Mouse (Mus musculus) midbrain, postnatal 0 days (tissue): ENCODE measurements around the gene Cyba. TPM values are rescaled to one million over a fixed set of nuclear protein-coding genes. Genes with fewer than 3 reads are reported as not detected.
A peak's percentile ranks its signal among the peaks of the same experiment; 100 is the strongest.

Experiments
- ATAC-seq: fragments of 200-750 bp; cut with Nextera tagmentation; 2 replicates; pipeline ENCODE4 v1.8.0; 2017; ENCODE audit warnings: moderate number of reproducible peaks, mild to moderate bottlenecking, moderate TSS enrichment, moderate library complexity; ENCODE audit not compliant: low FRiP score
- DNase-seq: peaks from one replicate; pipeline ENCODE4 v3.0.0-alpha.2; 2015; ENCODE audit warnings: low spot score
- H3K27ac ChIP-seq: fragments of 300-500 bp; sonication (generic); 2 replicates; pipeline ENCODE4 v1.5.1; 2014; ENCODE audit warnings: low read depth, mild to moderate bottlenecking, low read length, mixed read lengths
- H3K27me3 ChIP-seq: fragments of 300-500 bp; sonication (generic); 2 replicates; pipeline ENCODE4 v1.6.1; 2014; ENCODE audit warnings: low read length, control low read depth, mixed read lengths; ENCODE audit not compliant: insufficient read depth
- H3K36me3 ChIP-seq: fragments of 300-500 bp; sonication (generic); 2 replicates; pipeline ENCODE4 v1.6.1; 2014; ENCODE audit warnings: low read length, control low read depth, mixed read lengths; ENCODE audit not compliant: insufficient read depth
- H3K4me1 ChIP-seq: fragments of 300-500 bp; sonication (generic); 2 replicates; pipeline ENCODE4 v1.6.1; 2014; ENCODE audit warnings: mild to moderate bottlenecking, control low read depth, antibody characterized with exemption, low read length, mixed read lengths; ENCODE audit not compliant: insufficient read depth
- H3K4me2 ChIP-seq: fragments of 300-500 bp; sonication (generic); 2 replicates; pipeline ENCODE4 v1.6.1; 2014; ENCODE audit warnings: low read depth, mild to moderate bottlenecking, low read length, mixed read lengths; ENCODE audit not compliant: poor library complexity, severe bottlenecking
- H3K4me3 ChIP-seq: fragments of 300-500 bp; sonication (generic); 2 replicates; pipeline ENCODE4 v1.5.1; 2014; ENCODE audit warnings: low read depth, mild to moderate bottlenecking, low read length, moderate library complexity
- H3K9ac ChIP-seq: fragments of 300-500 bp; sonication (generic); replicated peaks from 2 replicates; pipeline ENCODE4 v1.6.1; 2014; ENCODE audit warnings: mild to moderate bottlenecking, low read length, moderate library complexity, mixed read lengths; ENCODE audit not compliant: poor library complexity, severe bottlenecking
- H3K9me3 ChIP-seq: fragments of 300-500 bp; sonication (generic); 2 replicates; pipeline ENCODE4 v1.6.1; 2016; ENCODE audit warnings: low read length, control low read depth
- CTCF ChIP-seq: IDR thresholded peaks from 2 replicates; pipeline ENCODE4 v1.5.1; 2016; ENCODE audit warnings: antibody characterized with exemption, mild to moderate bottlenecking
- WGBS: fragments of 180-500 bp; shearing (Covaris S2); extraction: QIAGEN DNeasy Blood & Tissue Kit; methylation state at CpG from one replicate; pipeline ENCODE4 v1.1.7; 2014; 5-methylcytosine and 5-hydroxymethylcytosine counted together
- polyA plus RNA-seq: library from polyadenylated mRNA; unstranded; fragments of >200 nt; fragmentation: Nextera tagmentation; extraction: Ambion mirVana; gene quantifications from 2 replicates; pipeline ENCODE4 v1.2.1, GENCODE M21; 2015
- total RNA-seq: library from RNA; depleted of rRNA; stranded (reverse); fragments of >200 nt; gene quantifications from 2 replicates; pipeline ENCODE4 v1.2.3, GENCODE M21; 2014

The Cyba gene
- total and polyA plus RNA-seq, 2 experiments from 2014 or later = 27.7 to 35.6 TPM

DNA sequence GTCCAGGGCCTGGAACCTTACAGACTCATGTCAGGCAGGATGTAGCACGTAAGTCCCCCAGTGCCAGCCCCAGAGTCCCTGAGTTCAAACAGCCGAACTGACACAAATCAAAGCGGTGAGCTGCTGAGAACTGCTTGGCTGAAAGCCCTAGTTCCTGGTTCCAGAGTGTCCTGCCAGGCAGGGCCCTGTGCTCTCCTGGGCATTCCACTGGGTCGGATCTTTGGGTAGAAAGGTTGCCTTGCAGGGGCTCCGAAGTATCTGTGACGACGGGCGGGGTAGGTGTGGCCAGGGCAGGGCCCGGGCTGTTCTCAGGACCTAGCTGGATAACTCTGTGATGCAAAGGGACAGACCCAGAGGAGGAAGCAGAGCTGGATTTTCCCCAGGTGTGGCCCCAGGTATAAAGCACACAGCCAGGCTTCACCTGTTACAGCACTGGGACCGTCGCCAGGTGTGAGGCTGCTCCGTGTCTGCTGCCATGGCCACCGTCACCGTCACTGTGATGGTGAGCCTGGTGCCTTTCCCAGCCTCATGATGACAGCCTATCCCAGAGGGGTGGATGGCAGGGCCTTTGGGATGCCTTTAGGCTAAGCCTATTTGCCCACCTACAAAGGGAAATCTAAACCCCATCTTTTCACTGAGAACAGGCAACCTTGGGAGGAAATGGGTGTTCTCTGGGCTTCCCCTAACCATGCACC lies 11.2 kb downstream of the Cyba start, which contains the start of gene Il17c:
Il17c (plus strand) TSS at position 645 of the 695 bp plus-strand sequence.
- no peak within 1 kb of the TSS for H3K4me3 ChIP-seq
- WGBS = 88% methylated on average over 14 of the region's 14 CpGs
- no peak within 1 kb of the TSS for H3K27ac ChIP-seq
- H3K9ac ChIP-seq = no peak within 1 kb of the TSS
- no peaks in the 10 kb centered on the region for H3K9me3 ChIP-seq
- no peak for ATAC-seq
- H3K27me3 ChIP-seq = no peaks in the 10 kb centered on the region
- H3K4me1 ChIP-seq = no peaks in the 10 kb centered on the region
- H3K36me3 ChIP-seq = peaks cover 13% of the 10 kb centered on the region
- TF ChIP-seq CTCF = no peak
- no peak for DNase-seq
- no peak within 1 kb of the TSS for H3K4me2 ChIP-seq

DNA sequence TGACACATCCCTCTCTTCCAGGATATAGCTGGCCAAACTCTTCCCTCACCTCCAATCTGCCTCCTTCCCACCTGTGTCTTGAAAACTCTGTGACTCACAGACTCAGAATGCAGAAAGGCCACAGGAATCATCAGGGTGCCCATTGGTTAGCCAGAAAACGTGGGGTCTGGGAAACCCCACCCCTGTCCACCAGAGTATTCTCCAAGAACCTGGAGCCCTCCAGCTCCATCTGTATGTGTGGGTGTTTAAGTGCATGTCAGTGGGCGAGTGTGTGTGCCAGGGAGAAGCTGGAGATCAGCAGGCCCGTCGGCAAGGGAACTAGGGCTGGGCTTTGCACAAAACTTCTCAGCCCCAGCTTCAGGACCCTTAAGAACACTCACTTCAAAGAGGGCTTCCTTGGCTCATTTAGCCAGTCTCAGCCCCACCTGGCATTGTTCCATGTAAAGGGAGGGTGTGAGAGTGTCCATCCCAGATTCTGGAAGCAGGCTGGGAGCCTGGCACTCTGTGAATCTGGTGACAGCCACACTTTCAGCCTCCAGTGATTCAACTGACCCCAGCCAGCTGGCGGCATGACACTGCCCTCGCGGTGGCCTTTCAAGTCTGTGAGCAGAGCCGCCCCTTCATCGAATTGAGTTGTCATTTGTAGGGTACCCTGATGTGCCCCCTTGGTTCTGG lies 12.7 kb downstream of the Cyba start:
- no peak overlapping the region for H3K27ac ChIP-seq
- no peak for TF ChIP-seq CTCF
- H3K9me3 ChIP-seq = no peaks in the 10 kb centered on the region
- H3K4me3 ChIP-seq = no peak overlapping the region
- H3K36me3 ChIP-seq = peaks cover 28% of the 10 kb centered on the region
- H3K9ac ChIP-seq = no peak overlapping the region
- H3K4me2 ChIP-seq = no peak overlapping the region
- no peak for ATAC-seq
- peak; percentile 72 for DNase-seq
- H3K4me1 ChIP-seq = no peaks in the 10 kb centered on the region
- H3K27me3 ChIP-seq = no peaks in the 10 kb centered on the region
- 58% methylated on average over 9 of the region's 9 CpGs for WGBS

DNA sequence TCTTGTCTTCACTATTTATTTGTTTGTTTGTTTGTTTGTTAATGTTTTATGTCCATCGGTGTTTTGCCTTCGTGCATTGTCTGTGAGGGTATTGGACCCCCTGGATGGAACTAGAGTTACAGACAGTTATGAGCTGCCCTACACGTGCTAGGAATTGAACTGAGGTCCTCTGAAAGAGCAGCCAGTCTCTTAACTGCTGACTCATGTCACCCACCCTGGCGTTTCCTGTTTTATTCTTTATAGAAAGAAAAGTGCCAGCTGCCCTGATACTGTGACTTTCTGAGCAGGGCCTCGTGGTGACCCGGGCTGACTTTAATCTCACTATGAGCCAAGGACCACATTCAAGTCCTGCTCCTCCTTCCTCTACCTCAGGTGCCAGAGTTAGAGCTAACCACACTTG lies 17.2 kb downstream of the Cyba start:
- Histone ChIP-seq H3K4me1 (no peaks in the 10 kb centered on the region), H3K27me3 (no peaks in the 10 kb centered on the region), H3K9me3 (no peaks in the 10 kb centered on the region), H3K27ac (no peak overlapping the region), H3K4me3 (no peak overlapping the region), H3K9ac (no peak overlapping the region), H3K4me2 (no peak overlapping the region), H3K36me3 (peaks cover 69% of the 10 kb centered on the region)
- 90% methylated on average over 6 of the region's 6 CpGs for WGBS
- ATAC-seq (no peak), DNase-seq (no peak)
- no peak for TF ChIP-seq CTCF

DNA sequence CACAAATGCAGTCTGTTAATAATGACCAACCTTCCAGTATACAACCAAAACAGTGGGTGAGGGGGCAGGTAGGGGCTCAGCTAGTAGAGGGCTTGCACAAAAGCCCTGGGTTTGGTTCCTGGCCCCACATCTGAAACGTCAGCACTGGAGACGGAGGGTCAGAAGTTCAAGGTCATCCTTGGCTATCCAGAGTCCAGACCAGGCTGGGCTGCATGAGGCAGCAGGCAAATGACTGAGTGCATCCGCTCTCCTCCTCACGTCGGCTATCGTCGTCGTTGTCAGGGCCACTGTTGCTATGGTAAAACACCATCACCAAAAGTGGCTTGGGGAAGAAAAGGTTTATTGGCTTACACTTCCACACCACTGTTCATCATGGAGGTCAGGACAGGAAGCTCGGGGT lies 18.4 kb downstream of the Cyba start:
- ATAC-seq (no peak), DNase-seq (no peak)
- Histone ChIP-seq H3K4me3 (no peak overlapping the region), H3K4me1 (no peaks in the 10 kb centered on the region), H3K36me3 (peaks cover 81% of the 10 kb centered on the region), H3K9me3 (no peaks in the 10 kb centered on the region), H3K27ac (no peak overlapping the region), H3K9ac (no peak overlapping the region), H3K4me2 (no peak overlapping the region), H3K27me3 (no peaks in the 10 kb centered on the region)
- TF ChIP-seq CTCF = no peak
- WGBS = 87% methylated on average over 9 of the region's 9 CpGs

DNA sequence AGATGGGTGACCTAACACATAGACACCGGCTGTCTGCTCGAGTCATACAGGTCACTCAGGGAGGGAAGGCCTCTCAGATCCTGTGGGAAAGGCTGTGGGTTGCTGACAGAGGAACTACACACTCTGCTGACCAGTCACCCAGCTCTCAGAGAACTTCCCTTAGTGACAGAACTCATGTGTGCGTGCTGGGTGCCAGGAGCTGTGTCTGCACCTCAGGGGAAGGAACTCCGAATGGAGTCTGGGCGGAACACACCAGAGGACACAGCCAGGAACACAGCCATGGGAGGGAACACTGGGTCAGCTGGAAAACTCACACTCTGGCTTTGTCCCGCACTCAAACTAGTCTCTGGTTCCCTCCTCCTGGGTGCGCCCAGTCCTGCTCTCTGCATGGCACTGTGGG lies 25.1 kb downstream of the Cyba start:
- Histone ChIP-seq H3K27me3 (no peaks in the 10 kb centered on the region), H3K27ac (no peak overlapping the region), H3K4me1 (no peaks in the 10 kb centered on the region), H3K4me2 (no peak overlapping the region), H3K4me3 (no peak overlapping the region), H3K9ac (no peak overlapping the region), H3K9me3 (no peaks in the 10 kb centered on the region), H3K36me3 (peaks cover 82% of the 10 kb centered on the region)
- WGBS = 97% methylated on average over 7 of the region's 7 CpGs
- ATAC-seq (no peak), DNase-seq (no peak)
- no peak for TF ChIP-seq CTCF

DNA sequence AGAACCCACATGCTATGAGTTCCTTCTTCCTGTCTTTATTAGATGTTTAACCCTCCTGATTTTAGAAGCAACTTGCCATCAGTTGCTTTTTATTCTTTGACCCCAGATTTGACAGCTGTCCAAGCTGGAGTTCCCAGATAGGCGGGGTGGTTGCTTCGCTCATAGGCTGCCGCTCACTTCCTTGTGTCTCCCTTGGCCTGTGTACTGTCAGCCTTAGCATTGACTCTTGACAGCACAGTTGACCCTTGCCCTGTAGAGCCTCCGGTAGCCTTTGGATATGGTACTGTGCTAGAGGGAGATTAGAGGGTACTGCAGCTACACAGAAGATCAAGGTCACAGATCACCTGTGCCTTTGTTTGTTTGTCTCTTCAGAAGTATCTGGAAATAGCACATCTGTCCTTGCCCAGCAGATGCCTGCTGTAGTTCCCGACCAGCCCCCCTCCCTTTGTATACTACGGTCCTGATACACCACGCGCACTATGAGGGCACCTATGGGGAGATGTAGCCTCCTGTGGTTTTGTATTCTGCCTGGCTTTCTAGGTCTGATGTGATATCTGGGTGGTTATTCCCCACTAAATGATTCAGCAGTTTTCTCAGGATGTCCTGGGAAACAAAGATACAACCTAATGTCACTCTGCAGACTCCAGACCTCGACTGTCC lies 27.5 kb downstream of the Cyba start:
- Histone ChIP-seq H3K27me3 (no peaks in the 10 kb centered on the region), H3K9ac (no peak overlapping the region), H3K4me2 (no peak overlapping the region), H3K4me1 (no peaks in the 10 kb centered on the region), H3K9me3 (no peaks in the 10 kb centered on the region), H3K27ac (no peak overlapping the region), H3K4me3 (no peak overlapping the region), H3K36me3 (peaks cover 84% of the 10 kb centered on the region)
- 97% methylated on average over 9 of the region's 9 CpGs for WGBS
- ATAC-seq (no peak), DNase-seq (no peak)
- no peak for TF ChIP-seq CTCF
